Mouse (Mus musculus): ENCODE measurements at regions not wholly inside any gene's neighbourhood (a gene's known extent, or its start where the extent isn't known, plus 50 kb on each side); places are given as distances from the start of the nearest gene placed in this dataset.
"Not testable (repeated sequence)": the region's sequence is repeated elsewhere in the genome, so short reads cannot be mapped to it uniquely, and the experiment has no call there.

DNA sequence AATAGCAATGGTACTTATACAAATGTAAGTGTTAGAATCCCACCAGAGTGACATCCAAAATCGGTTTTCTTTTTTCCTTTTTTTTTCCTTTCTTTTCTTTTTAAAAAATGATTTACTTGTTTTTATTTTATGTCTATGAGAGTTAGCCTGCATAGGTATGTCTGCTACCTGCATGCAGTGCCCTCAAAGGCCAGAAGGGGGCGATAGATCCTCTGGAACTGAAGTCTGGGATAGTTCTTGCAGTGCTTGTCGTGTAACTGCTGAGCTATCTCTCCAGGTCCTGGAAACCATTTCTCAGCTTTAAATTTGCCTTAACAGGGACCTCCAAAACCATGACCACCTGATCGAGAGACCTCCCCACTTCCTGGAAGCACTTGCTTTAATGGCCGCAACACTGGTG, 93.8 kb downstream of the Defb7 start:
- DNase-seq (ENCODE audit: low spot score in 2 of 2) = no peak

DNA sequence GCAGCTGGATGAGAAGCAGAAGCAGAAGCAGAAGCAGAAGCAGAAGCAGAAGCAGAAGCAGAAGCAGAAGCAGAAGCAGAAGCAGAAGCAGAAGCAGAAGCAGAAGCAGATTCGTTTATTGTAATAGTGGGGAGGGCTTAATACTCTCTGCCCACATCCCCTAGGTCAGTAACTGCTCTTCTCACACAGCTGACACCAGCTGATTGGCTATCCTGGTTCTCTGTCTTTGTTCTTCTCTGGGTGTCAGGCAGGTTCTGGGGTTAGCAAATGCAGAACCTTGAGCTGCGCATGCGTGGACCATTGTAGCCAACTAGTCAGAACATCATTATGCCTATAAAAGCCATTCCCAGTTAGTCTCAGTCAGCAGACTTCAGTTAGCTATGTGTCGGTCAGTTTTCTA, 106.6 kb downstream of the Defb7 start:
- DNase-seq (ENCODE audit: low spot score in 2 of 2) = not testable (repeated sequence)

DNA sequence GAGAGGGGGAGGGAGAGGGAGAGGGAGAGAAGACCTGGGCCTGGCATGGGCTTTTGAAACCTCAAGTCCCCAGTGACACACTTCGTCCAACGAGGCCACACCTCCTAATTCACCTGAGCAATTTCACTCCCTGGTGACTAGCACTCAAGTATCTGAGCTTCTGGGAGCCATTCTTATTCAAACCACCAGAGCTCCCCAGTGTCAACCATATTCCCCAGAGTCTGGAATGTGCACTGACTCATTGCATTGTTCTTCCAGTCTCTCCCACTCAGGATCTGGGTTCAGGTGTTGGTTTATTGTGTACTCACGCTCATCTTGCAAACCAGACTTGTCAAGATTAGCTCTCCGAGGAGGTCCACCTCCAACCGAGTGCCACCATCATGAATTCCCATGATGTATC, 111.7 kb downstream of the Defb7 start:
- DNase-seq (ENCODE audit: low spot score in 2 of 2) = no peak

DNA sequence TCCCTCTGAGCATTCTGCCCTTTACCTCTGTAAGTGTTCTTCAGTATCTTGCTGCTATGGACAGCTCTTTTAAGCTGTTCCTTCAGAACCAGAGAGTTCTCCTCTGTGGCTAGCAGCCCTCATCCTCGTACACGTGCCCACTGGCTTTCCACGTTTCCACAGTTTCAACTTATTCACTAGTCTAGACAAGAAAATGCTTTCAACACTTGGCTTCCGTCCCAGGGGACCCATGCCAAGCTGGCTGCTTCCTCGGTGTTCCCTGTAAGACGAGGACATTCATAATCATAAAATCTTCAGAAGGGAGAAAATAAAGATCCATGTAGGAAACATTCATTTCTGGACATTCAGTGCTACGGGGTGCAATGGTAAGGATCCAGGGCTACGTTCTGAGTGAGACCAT, 101.9 kb upstream of the 4930467E23Rik start:
- peak in 1 of 2 experiments; percentile 39 for DNase-seq (ENCODE audit: low spot score in 2 of 2)

DNA sequence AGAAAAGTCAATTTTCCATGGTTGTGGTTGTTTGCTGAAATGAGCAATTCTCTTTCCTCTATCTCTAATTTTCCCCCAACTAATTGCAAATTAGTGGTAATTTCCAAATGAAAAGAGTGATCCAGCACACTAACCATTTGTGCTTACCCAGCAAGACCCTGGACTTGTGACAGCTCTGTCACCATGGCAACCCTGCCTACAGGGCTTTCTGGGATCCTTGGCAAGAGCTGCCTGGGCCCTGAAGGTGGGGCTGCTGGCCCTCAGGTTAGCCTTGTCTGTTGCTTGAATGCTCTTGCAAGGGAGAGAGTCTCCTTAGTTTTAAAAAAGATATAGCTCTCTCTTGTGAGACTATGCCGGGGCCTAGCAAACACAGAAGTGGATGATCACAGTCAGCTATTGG, 80.8 kb upstream of the 4930467E23Rik start:
- peak in 1 of 2 experiments; percentile 3 for DNase-seq (ENCODE audit: low spot score in 2 of 2)
